Mouse (Mus musculus) intestine, postnatal 0 days (tissue): ENCODE data around the gene Plce1. TPM values are rescaled to one million over a fixed set of nuclear protein-coding genes. Genes with fewer than 3 reads are reported as not detected.
"Not testable (repeated sequence)": the region's sequence is repeated elsewhere in the genome, so short reads cannot be mapped to it uniquely, and the experiment has no call there.

Experiments used
- ATAC-seq: fragments of 200-750 bp; cut with Nextera tagmentation; 2 replicates; pipeline ENCODE4 v1.8.0; 2017; ENCODE audit warnings: mild to moderate bottlenecking, moderate TSS enrichment, moderate library complexity
- H3K27ac ChIP-seq: fragments of 300-500 bp; sonication (generic); 2 replicates; pipeline ENCODE4 v1.5.1; 2014; ENCODE audit warnings: mild to moderate bottlenecking, low read depth, low read length, moderate library complexity
- H3K27me3 ChIP-seq: fragments of 300-500 bp; sonication (generic); replicated peaks from 2 replicates; pipeline ENCODE4 v1.6.1; 2014; ENCODE audit warnings: low read length, mixed read lengths; ENCODE audit not compliant: control insufficient read depth, insufficient read depth
- H3K36me3 ChIP-seq: fragments of 300-500 bp; sonication (generic); 2 replicates; pipeline ENCODE4 v1.6.1; 2014; ENCODE audit warnings: mild to moderate bottlenecking, moderate library complexity; ENCODE audit not compliant: control insufficient read depth, insufficient read depth
- H3K4me1 ChIP-seq: fragments of 300-500 bp; sonication (generic); replicated peaks from 2 replicates; pipeline ENCODE4 v1.6.1; 2014; ENCODE audit warnings: antibody characterized with exemption, low read length, mixed read lengths; ENCODE audit not compliant: control insufficient read depth, insufficient read depth
- H3K4me2 ChIP-seq: fragments of 300-500 bp; sonication (generic); replicated peaks from 2 replicates; pipeline ENCODE4 v1.6.1; 2014; ENCODE audit warnings: low read depth, mild to moderate bottlenecking, moderate library complexity
- H3K4me3 ChIP-seq: fragments of 300-500 bp; sonication (generic); 2 replicates; pipeline ENCODE4 v1.5.1; 2014; ENCODE audit warnings: low read depth, low read length
- H3K9ac ChIP-seq: fragments of 300-500 bp; sonication (generic); 2 replicates; pipeline ENCODE4 v1.6.1; 2014; ENCODE audit warnings: mild to moderate bottlenecking, low read depth, low read length
- H3K9me3 ChIP-seq: fragments of 300-500 bp; sonication (generic); 2 replicates; pipeline ENCODE4 v1.6.1; 2016; ENCODE audit warnings: mixed run types; ENCODE audit not compliant: control insufficient read depth
- CTCF ChIP-seq: sonication (generic); IDR thresholded peaks from 2 replicates; pipeline ENCODE4 v1.5.1; 2016; ENCODE audit warnings: low read depth, mild to moderate bottlenecking, control low read depth, antibody characterized with exemption, moderate library complexity
- WGBS: fragments of 180-500 bp; shearing (Covaris S2); extraction: QIAGEN DNeasy Blood & Tissue Kit; methylation state at CpG from one replicate; pipeline ENCODE4 v1.1.7; 2014; 5-methylcytosine and 5-hydroxymethylcytosine counted together
- polyA plus RNA-seq: library from polyadenylated mRNA; unstranded; fragments of >200 nt; fragmentation: Nextera tagmentation; extraction: Ambion mirVana; gene quantifications from 2 replicates; pipeline ENCODE4 v1.2.1, GENCODE M21; 2015

Gene Plce1
- polyA plus RNA-seq, 1 experiment from 2014 or later, result 2.9 TPM

GRCm38 (mm10) chr19:38632251-38632650 lies 151.3 kb downstream of the Plce1 start:
- no peak overlapping the region for H3K4me2 ChIP-seq
- H3K9me3 ChIP-seq, result no peaks in the 10 kb centered on the region
- H3K27ac ChIP-seq, result no peak overlapping the region
- WGBS, result 55% methylated on average over 3 of the region's 3 CpGs
- no peaks in the 10 kb centered on the region for H3K4me1 ChIP-seq
- ATAC-seq, result no peak
- TF ChIP-seq CTCF, result no peak
- no peak overlapping the region for H3K4me3 ChIP-seq
- no peaks in the 10 kb centered on the region for H3K27me3 ChIP-seq
- no peaks in the 10 kb centered on the region for H3K36me3 ChIP-seq
- no peak overlapping the region for H3K9ac ChIP-seq

DNA sequence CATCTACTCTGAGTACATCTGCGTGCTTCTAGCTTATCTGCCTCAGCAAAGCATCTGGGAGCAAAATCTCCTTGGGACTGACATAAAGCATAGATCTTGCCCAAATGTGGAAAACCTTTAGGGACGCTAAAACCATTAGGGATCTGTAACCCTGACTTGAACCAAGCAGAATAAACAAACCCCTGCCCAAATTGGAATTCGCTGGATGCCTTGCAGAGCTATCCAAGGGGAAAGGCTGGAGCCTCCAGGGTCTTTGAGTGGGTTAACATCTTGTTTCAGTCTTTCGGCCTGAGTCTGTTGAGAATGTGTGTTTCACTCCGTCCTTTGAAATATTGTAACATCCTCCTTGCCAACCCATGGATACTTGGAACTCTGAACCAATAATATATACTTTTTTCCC lies 152.4 kb downstream of the Plce1 start:
- Histone ChIP-seq H3K4me3 (no peak overlapping the region), H3K9me3 (no peaks in the 10 kb centered on the region), H3K27ac (no peak overlapping the region), H3K9ac (no peak overlapping the region), H3K4me1 (no peaks in the 10 kb centered on the region), H3K4me2 (no peak overlapping the region), H3K27me3 (no peaks in the 10 kb centered on the region), H3K36me3 (no peaks in the 10 kb centered on the region)
- ATAC-seq, result no peak
- WGBS, result 47% methylated on average over 5 of the region's 5 CpGs
- TF ChIP-seq CTCF, result no peak

GRCm38 (mm10) chr19:38639050-38639449 lies 158.1 kb downstream of the Plce1 start:
- Histone ChIP-seq H3K9ac (no peak overlapping the region), H3K27ac (no peak overlapping the region), H3K4me1 (no peaks in the 10 kb centered on the region), H3K4me3 (no peak overlapping the region), H3K27me3 (no peaks in the 10 kb centered on the region), H3K9me3 (no peaks in the 10 kb centered on the region), H3K4me2 (no peak overlapping the region), H3K36me3 (no peaks in the 10 kb centered on the region)
- ATAC-seq, result peak; percentile 61; the same call in 1 of the 2 replicates
- TF ChIP-seq CTCF, result no peak
- WGBS, result 34% methylated on average over 3 of the region's 3 CpGs

- 52% methylated on average over 3 of the region's 3 CpGs for WGBS
- no peaks in the 10 kb centered on the region for H3K4me1 ChIP-seq
- TF ChIP-seq CTCF, result no peak
- no peak for ATAC-seq
- no peaks in the 10 kb centered on the region for H3K9me3 ChIP-seq
- no peak overlapping the region for H3K4me3 ChIP-seq
- no peaks in the 10 kb centered on the region for H3K36me3 ChIP-seq
- H3K27ac ChIP-seq, result no peak overlapping the region
- no peaks in the 10 kb centered on the region for H3K27me3 ChIP-seq
- H3K9ac ChIP-seq, result no peak overlapping the region
- no peak overlapping the region for H3K4me2 ChIP-seq
Measured at GRCm38 (mm10) chr19:38639805-38640204, 158.9 kb downstream of the Plce1 start.

- not testable (repeated sequence) for H3K27ac ChIP-seq, ATAC-seq, H3K4me3 ChIP-seq, H3K9me3 ChIP-seq, H3K4me2 ChIP-seq, H3K27me3 ChIP-seq, H3K4me1 ChIP-seq, H3K9ac ChIP-seq, H3K36me3 ChIP-seq
- 68% methylated on average over 1 of the region's 1 CpGs for whole genome bisulfite sequencing
- TF ChIP-seq CTCF, result peak; percentile 59
Measured at GRCm38 (mm10) chr19:38642515-38642914, 161.6 kb downstream of the Plce1 start.

GRCm38 (mm10) chr19:38644871-38645595 lies 164.1 kb downstream of the Plce1 start:
- Histone ChIP-seq H3K27ac (no peak overlapping the region), H3K36me3 (no peaks in the 10 kb centered on the region), H3K27me3 (no peaks in the 10 kb centered on the region), H3K9ac (no peak overlapping the region), H3K9me3 (no peaks in the 10 kb centered on the region), H3K4me1 (no peaks in the 10 kb centered on the region), H3K4me3 (no peak overlapping the region), H3K4me2 (no peak overlapping the region)
- TF ChIP-seq CTCF, result no peak
- ATAC-seq, result no peak
- WGBS, result 30% methylated on average over 6 of the region's 6 CpGs
